Mouse (Mus musculus) left cerebral cortex, adult 6 months (tissue): ENCODE measurements around the gene Erbb4. TPM values are rescaled to one million over a fixed set of nuclear protein-coding genes. Genes with fewer than 3 reads are reported as not detected.

ENCODE experiments used
- long read RNA-seq, 2 experiments: library from polyadenylated mRNA; unstranded; transcript quantifications; one replicate each; pipeline ENCODE4 v2.0.0; 2019 to 2020
- polyA plus RNA-seq: library from polyadenylated mRNA; unstranded; fragments of <200 nt; fragmentation: Nextera tagmentation; gene quantifications from 2 replicates; pipeline ENCODE4 v1.2.3, GENCODE M21; 2021

Erbb4 gene
- polyA plus RNA-seq, result 5.4 and 6.5 TPM in 2 replicates
- long read RNA-seq, experiment 1, partial matches to known transcripts, result 2 of 20 reads
- long read RNA-seq, experiment 1, other reads (novel, unspliced or antisense), result 18 of 20 reads
- long read RNA-seq, experiment 2, partial matches to known transcripts, result 2 of 13 reads
- long read RNA-seq, experiment 2, other reads (novel, unspliced or antisense), result 11 of 13 reads

GRCm38 (mm10) chr1:69107485-69108158 is at the start of gene Erbb4:
Erbb4 (minus strand) TSS chr1:69108059.

